Mouse (Mus musculus) central nervous system, embryonic 18 days (tissue): ENCODE results near the gene Npc1l1. TPM values are rescaled to one million over a fixed set of nuclear protein-coding genes. Genes with fewer than 3 reads are reported as not detected.

Experiments
- polyA plus RNA-seq: library from polyadenylated mRNA; depleted of rRNA; stranded (reverse); fragments of >200 nt; gene quantifications from 2 replicates; pipeline ENCODE4 v1.2.3, GENCODE M21; 2012; rRNA removed

Gene Npc1l1
- polyA plus RNA-seq: 0.22 and 0.23 TPM in 2 replicates

GRCm38 (mm10) chr11:6230012-6230411, at the start of gene Npc1l1:
Npc1l1 (minus strand) TSS chr11:6230143.

GRCm38 (mm10) chr11:6274387-6275093, 44.6 kb upstream of the Npc1l1 start, which contains the start of gene Tmed4:
Tmed4 (minus strand) TSS chr11:6274870.

GRCm38 (mm10) chr11:6267320-6268254, 37.6 kb upstream of the Npc1l1 start, which contains the start of gene Ddx56:
Ddx56 (minus strand) TSS chr11:6267772.

GRCm38 (mm10) chr11:6200087-6200569, 29.8 kb downstream of the Npc1l1 start, which contains the start of gene Nudcd3:
Nudcd3 (minus strand) TSS chr11:6200415.

GRCm38 (mm10) chr11:6199410-6200086, 30.4 kb downstream of the Npc1l1 start, which contains the start of gene A730071L15Rik:
A730071L15Rik (plus strand) TSS chr11:6200029.

Other genes starting within 250 kb of the Npc1l1 start
- 247 and 282 TPM in 2 replicates for gene Camk2b, start 163.8 kb downstream of the Npc1l1 start, polyA plus RNA-seq
- gene A730071L15Rik, start 30.1 kb downstream of the Npc1l1 start, polyA plus RNA-seq: 0.09 and 0.11 TPM in 2 replicates
- 75.0 and 77.9 TPM in 2 replicates for gene Nudcd3, start 29.7 kb downstream of the Npc1l1 start, polyA plus RNA-seq
- 48.9 and 51.0 TPM in 2 replicates for gene Ddx56, start 37.6 kb upstream of the Npc1l1 start, polyA plus RNA-seq
- gene Tmed4, start 44.7 kb upstream of the Npc1l1 start, polyA plus RNA-seq: 142 and 143 TPM in 2 replicates
- gene Ogdh, start 61.5 kb upstream of the Npc1l1 start, polyA plus RNA-seq: 65.8 and 69.8 TPM in 2 replicates
- 54.5 and 82.1 TPM in 2 replicates for gene Zmiz2, start 158.9 kb upstream of the Npc1l1 start, polyA plus RNA-seq
- 3,203 and 3,709 TPM in 2 replicates for gene Ppia, start 185.3 kb upstream of the Npc1l1 start, polyA plus RNA-seq
- gene H2afv, start 214.3 kb upstream of the Npc1l1 start, polyA plus RNA-seq: 140 and 150 TPM in 2 replicates
- 13.3 and 13.9 TPM in 2 replicates for gene Purb, start 245.8 kb upstream of the Npc1l1 start, polyA plus RNA-seq